Mouse (Mus musculus) heart, postnatal 4 days (tissue): ENCODE data around the gene Ccdc137. TPM values are rescaled to one million over a fixed set of nuclear protein-coding genes. Genes with fewer than 3 reads are reported as not detected.

Experiments
- DNase-seq: peaks from one replicate; pipeline ENCODE4 v3.0.0; 2021
- total RNA-seq, 2 experiments: library from RNA; stranded (reverse); gene quantifications; 2 replicates each; pipeline ENCODE4 v1.2.3; 2021

Ccdc137 gene
- total RNA-seq, 2 experiments from 2014 or later, result 8.7 to 10.3 TPM

- no peak for DNase-seq
Observed at GRCm38 (mm10) chr11:120500357-120500756, 42.4 kb downstream of the Ccdc137 start.

- no peak for DNase-seq
Observed at GRCm38 (mm10) chr11:120501018-120501417, 43.1 kb downstream of the Ccdc137 start.

- DNase-seq, result no peak
Observed at GRCm38 (mm10) chr11:120501701-120502100, 43.8 kb downstream of the Ccdc137 start.

- no peak for DNase-seq
Observed at GRCm38 (mm10) chr11:120505661-120506060, 47.7 kb downstream of the Ccdc137 start.

GRCm38 (mm10) chr11:120506899-120507298 is 49.0 kb downstream of the Ccdc137 start:
- no peak for DNase-seq

- no peak for DNase-seq
Observed at GRCm38 (mm10) chr11:120507611-120508289, 49.8 kb downstream of the Ccdc137 start.

- no peak for DNase-seq
Observed at GRCm38 (mm10) chr11:120508290-120508870, 50.5 kb downstream of the Ccdc137 start.

- no peak for DNase-seq
Observed at GRCm38 (mm10) chr11:120509940-120510339, 52.0 kb downstream of the Ccdc137 start.

- no peak for DNase-seq
Observed at GRCm38 (mm10) chr11:120510375-120511030, 52.6 kb downstream of the Ccdc137 start.

- DNase-seq, result no peak
Observed at GRCm38 (mm10) chr11:120512790-120513453, 55.0 kb downstream of the Ccdc137 start.

Other genes with a start within 250 kb of the Ccdc137 start
- 10 to 100 TPM; 14.1 to 16.5 TPM for gene Bahcc1, start 225.2 kb upstream of the Ccdc137 start, total RNA-seq
- 1,000 to 10,000 TPM in 1 of 2 experiments, 100 to 1,000 TPM in 1; 930 to 1,002 TPM for gene Actg1, start 109.6 kb upstream of the Ccdc137 start, total RNA-seq
- under 1 TPM in 1 of 2 experiments, not detected in 1; 0.34 TPM for gene Fscn2, start 96.6 kb upstream of the Ccdc137 start, total RNA-seq
- 10 to 100 TPM; 31.4 to 34.4 TPM for gene Faap100, start 79.4 kb upstream of the Ccdc137 start, total RNA-seq
- 10 to 100 TPM; 63.3 to 63.8 TPM for gene Nploc4, start 20.4 kb upstream of the Ccdc137 start, total RNA-seq
- 1 to 10 TPM; 3.0 to 4.0 TPM for gene Tspan10, start 15.5 kb upstream of the Ccdc137 start, total RNA-seq
- gene Pde6g, start 4.6 kb upstream of the Ccdc137 start, total RNA-seq, result under 1 TPM; 0.18 to 0.55 TPM
- gene Oxld1, start within 50 bp of the Ccdc137 start, total RNA-seq, result 10 to 100 TPM; 25.1 to 26.1 TPM
- gene Arl16, start 9.5 kb downstream of the Ccdc137 start, total RNA-seq, result 10 to 100 TPM; 13.7 to 17.0 TPM
- 100 to 1,000 TPM; 229 to 250 TPM for gene Mrpl12, start 26.5 kb downstream of the Ccdc137 start, total RNA-seq
- 10 to 100 TPM; 43.7 to 45.7 TPM for gene Slc25a10, start 33.7 kb downstream of the Ccdc137 start, total RNA-seq
- 1 to 10 TPM; 1.7 to 1.8 TPM for gene Gcgr, start 72.6 kb downstream of the Ccdc137 start, total RNA-seq
- gene Mcrip1, start 91.6 kb downstream of the Ccdc137 start, total RNA-seq, result 10 to 100 TPM; 76.5 to 82.6 TPM
- under 1 TPM in 1 of 2 experiments, not detected in 1; 0.83 TPM for gene Ppp1r27, start 93.0 kb downstream of the Ccdc137 start, total RNA-seq
- gene P4hb, start 115.1 kb downstream of the Ccdc137 start, total RNA-seq, result 100 to 1,000 TPM; 353 to 365 TPM
- 100 to 1,000 TPM; 296 to 308 TPM for gene Arhgdia, start 123.5 kb downstream of the Ccdc137 start, total RNA-seq
- 100 to 1,000 TPM; 134 TPM for gene Alyref, start 140.2 kb downstream of the Ccdc137 start, total RNA-seq
- 100 to 1,000 TPM; 117 to 118 TPM for gene Anapc11, start 140.3 kb downstream of the Ccdc137 start, total RNA-seq
- gene Npb, start 150.4 kb downstream of the Ccdc137 start, total RNA-seq, result 1 to 10 TPM; 2.4 to 2.5 TPM
- 10 to 100 TPM; 56.8 to 58.1 TPM for gene Pcyt2, start 159.8 kb downstream of the Ccdc137 start, total RNA-seq
- 10 to 100 TPM; 10.2 to 11.7 TPM for gene Sirt7, start 167.1 kb downstream of the Ccdc137 start, total RNA-seq
- 10 to 100 TPM; 23.4 to 25.8 TPM for gene Mafg, start 175.5 kb downstream of the Ccdc137 start, total RNA-seq
- gene Pycr1, start 185.7 kb downstream of the Ccdc137 start, total RNA-seq, result 1 to 10 TPM; 7.9 to 8.0 TPM
- gene Myadml2, start 190.0 kb downstream of the Ccdc137 start, total RNA-seq, result 10 to 100 TPM; 26.3 to 28.1 TPM
- under 1 TPM; 0.16 to 0.26 TPM for gene Notum, start 203.1 kb downstream of the Ccdc137 start, total RNA-seq
- gene Aspscr1, start 214.9 kb downstream of the Ccdc137 start, total RNA-seq, result 10 to 100 TPM; 62.7 to 64.0 TPM